Mouse (Mus musculus) brain, embryonic 14.5 days (tissue): ENCODE data around the gene Rnf39. TPM values are rescaled to one million over a fixed set of nuclear protein-coding genes. Genes with fewer than 3 reads are reported as not detected.
A peak's percentile ranks its signal among the peaks of the same experiment; 100 is the strongest.

ENCODE experiments used
- DNase-seq: peaks from one replicate; pipeline ENCODE4 v3.0.0-alpha.2; 2011; ENCODE audit warnings: low read depth
- CTCF ChIP-seq: fragments of 200-500 bp; IDR thresholded peaks from 2 replicates; pipeline ENCODE4 v1.5.1; 2012; ENCODE audit warnings: inconsistent platforms, mild to moderate bottlenecking, moderate library complexity, borderline replicate concordance; ENCODE audit not compliant: insufficient read depth, insufficient read length; ENCODE audit errors: extremely low read depth
- POLR2A ChIP-seq: fragments of 200-500 bp; IDR thresholded peaks from 2 replicates; pipeline ENCODE4 v1.6.1; 2012; ENCODE audit warnings: mild to moderate bottlenecking, inconsistent platforms, borderline replicate concordance; ENCODE audit not compliant: poor library complexity, insufficient read depth, insufficient read length, severe bottlenecking; ENCODE audit errors: extremely low read depth
- polyA plus RNA-seq: library from polyadenylated mRNA; depleted of rRNA; stranded (reverse); fragments of >200 nt; gene quantifications from 2 replicates; pipeline ENCODE4 v1.2.3, GENCODE M21; 2012

Gene Rnf39
- polyA plus RNA-seq, 1 experiment, result 0.19 TPM

GRCm38 (mm10) chr17:36922715-36923114 lies 20.0 kb upstream of the Rnf39 start:
- TF ChIP-seq CTCF, result no peak
- no peak for TF ChIP-seq POLR2A
- no peak for DNase-seq

DNA sequence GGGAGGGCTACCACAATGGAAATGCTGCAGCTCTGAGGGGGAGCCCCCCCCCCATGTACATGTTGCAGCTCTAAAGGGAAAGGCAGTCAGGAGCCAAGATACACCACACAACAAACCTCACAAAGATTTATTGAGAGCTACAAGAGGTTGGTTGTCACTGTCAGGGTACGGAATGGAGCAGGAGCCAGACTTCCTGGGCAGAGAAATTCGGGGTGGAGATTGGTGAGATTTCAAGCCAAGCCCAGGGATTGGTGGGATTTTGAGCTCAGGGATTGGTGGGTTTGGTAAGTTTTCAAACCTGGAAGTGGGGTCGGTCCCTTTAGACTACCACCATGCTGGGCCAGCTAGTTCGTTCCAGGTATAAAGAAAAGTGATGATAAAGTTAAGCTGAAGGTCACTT lies 19.2 kb upstream of the Rnf39 start:
- no peak for DNase-seq

DNA sequence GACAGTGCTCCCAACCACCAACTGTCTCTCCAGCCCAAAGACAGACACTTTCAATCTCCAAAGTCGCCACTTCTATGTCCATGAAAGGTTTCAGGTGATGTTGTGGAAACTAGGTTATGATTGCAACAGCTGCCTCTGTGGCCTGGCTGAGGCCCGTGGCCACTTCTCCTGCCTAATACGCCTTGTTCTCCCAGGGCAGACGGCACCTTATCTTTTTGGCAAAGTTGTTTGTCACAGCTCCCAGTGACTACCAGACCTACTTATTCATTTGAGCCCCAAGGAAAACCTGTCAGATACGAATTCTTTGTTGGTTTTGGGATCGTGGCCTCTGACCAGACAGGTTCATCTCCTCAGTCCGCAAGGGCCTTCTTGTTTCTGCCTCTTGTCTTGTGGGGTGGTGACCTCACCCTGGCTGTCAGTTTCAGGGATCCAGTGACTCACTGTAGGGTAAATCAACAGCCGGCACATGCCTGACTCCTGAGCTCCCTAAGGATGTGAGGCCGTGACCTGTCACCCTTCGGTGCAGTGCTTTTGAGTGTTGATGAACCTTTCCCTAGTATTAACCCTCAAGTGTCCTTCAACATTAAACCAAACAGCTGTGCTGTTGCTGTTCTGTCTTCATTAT lies 15.1 kb upstream of the Rnf39 start:
- DNase-seq, result no peak
- TF ChIP-seq CTCF (no peak), POLR2A (no peak)

More for the DNA sequence above, 19.2 kb upstream of the Rnf39 start:
- no peak for TF ChIP-seq CTCF
- no peak for TF ChIP-seq POLR2A

GRCm38 (mm10) chr17:36929236-36929932 lies 13.3 kb upstream of the Rnf39 start:
- TF ChIP-seq POLR2A, result no peak
- TF ChIP-seq CTCF, result no peak
- no peak for DNase-seq

DNA sequence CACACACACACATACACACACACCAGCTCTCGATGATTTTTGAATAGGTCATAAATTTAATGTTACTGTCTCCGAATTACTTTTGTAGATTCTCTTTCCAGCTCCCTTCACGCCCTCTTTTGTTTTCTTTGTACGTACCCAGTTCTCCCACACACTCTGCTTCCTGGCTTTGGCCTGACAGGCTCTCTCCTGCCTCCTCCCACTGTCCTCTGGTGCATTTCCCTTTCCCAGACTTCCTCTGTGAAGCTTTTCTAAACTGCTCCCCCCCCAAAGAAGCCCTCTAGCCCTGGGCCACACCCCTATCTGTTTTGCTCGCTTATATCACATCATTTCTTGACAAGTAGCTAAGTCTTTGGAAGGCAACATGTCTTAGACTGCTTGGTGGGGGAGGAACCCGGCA lies 12.5 kb upstream of the Rnf39 start:
- TF ChIP-seq CTCF (no peak), POLR2A (no peak)
- DNase-seq, result no peak

- DNase-seq, result no peak
- TF ChIP-seq CTCF (no peak), POLR2A (no peak)
These were observed 11.6 kb upstream of the Rnf39 start for GRCm38 (mm10) chr17:36931130-36931529.

- TF ChIP-seq CTCF, result no peak
- DNase-seq, result no peak
These were observed 10.9 kb upstream of the Rnf39 start for GRCm38 (mm10) chr17:36931806-36932205.

DNA sequence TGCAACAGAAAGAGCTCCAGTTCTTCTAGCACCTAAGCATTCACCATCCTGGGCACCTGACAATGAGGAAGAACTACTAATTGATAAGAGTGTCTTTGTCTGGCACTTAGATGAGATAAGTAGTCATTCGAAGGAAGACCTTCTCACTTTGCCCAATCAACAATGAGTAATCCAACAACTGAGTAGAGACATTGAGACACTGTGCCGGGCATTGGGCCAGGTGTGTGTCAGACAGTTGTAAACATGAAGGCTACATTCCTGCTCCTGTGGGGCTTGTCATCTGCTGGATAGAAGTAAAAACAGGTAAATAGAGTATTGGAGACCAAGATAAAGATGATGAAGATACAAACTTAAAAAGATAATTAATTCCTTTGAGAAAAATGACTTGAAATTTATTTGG lies 4.7 kb upstream of the Rnf39 start:
- DNase-seq, result no peak
- TF ChIP-seq POLR2A (no peak), CTCF (no peak)

- peak; percentile 55 for DNase-seq
These were observed 327 bp upstream of the Rnf39 start for GRCm38 (mm10) chr17:36942391-36942790.

DNA sequence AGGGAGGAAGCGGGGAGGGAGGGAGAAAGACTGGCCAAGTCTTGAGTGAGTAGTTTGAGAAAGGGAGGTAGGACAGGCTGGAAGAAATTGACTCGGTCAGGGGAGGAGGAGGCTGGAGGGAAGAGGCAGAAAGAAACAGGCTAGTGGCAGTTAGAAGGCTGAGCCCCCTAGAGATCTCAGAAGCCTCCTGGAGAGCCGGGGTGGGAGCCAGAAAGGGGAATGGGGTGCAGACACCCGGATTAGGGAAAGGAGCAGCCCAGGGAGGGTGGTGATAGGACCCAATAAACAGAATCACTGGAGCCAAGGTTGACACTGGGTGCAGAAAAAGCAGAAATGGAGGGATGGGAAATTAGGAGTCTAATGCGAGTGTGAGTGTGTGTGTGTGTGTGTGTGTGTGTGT lies 973 bp downstream of the Rnf39 start:
- no peak for TF ChIP-seq POLR2A
- TF ChIP-seq CTCF, result no peak
- DNase-seq, result no peak

More at GRCm38 (mm10) chr17:36942391-36942790, 327 bp upstream of the Rnf39 start:
- TF ChIP-seq POLR2A (no peak), CTCF (no peak)

- TF ChIP-seq POLR2A, result no peak
- peak; percentile 33; the same call in 1 of the 2 replicates for TF ChIP-seq CTCF
- DNase-seq, result no peak
These were observed 1.5 kb downstream of the Rnf39 start for GRCm38 (mm10) chr17:36944121-36944775.

DNA sequence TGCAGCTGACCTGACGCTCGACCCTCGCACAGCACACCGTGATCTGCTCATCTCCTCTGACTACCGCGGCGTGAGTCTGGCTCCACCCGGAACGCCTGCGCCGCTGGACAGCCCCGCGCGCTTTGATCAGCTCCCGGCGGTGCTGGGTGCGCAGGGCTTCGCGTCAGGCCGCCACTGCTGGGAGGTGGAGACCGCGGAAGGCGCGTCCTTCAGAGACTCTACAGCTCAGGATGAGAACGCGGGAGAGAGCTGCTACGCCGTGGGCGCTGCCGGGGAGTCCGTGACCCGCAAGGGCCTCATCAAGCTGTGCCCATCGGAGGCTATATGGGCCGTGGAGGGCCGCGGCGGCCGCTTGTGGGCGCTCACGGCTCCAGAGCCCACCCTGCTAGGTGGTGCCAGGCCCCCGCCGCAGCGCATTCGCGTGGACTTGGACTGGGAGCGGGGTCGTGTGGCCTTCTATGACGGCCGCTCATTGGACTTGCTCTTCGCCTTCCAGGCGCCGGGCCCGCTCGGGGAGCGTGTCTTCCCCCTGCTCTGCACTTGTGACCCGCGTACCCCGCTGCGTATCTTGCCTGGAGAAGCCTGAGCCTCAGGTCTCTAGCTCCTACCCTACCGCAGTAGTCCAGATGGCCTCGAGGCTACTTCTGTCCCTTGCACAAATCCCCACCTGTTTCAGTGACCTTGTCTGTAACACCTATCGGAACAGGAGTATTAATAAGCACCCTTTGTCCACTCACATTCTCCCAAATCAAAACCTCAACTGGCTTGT lies 4.5 kb downstream of the Rnf39 start:
- DNase-seq, result peak; percentile 72
- TF ChIP-seq POLR2A (0 out of 2 replicates have a peak, but pooled peaks have one; percentile 11), CTCF (peak; percentile 37; the same call in 1 of the 2 replicates)

- TF ChIP-seq CTCF (no peak), POLR2A (no peak)
- no peak for DNase-seq
These were observed 5.6 kb downstream of the Rnf39 start for GRCm38 (mm10) chr17:36948286-36948685.
